Mouse (Mus musculus) 3134 (cell line): ENCODE data around the gene Sox30.
A peak's percentile ranks its signal among the peaks of the same experiment; 100 is the strongest.

Experiments
- DNase-seq: peaks from one replicate; pipeline ENCODE4 v3.0.0-alpha.2; 2011; ENCODE audit warnings: low spot score; ENCODE audit not compliant: insufficient read length; ENCODE audit errors: extremely low read depth

The Sox30 gene

DNA sequence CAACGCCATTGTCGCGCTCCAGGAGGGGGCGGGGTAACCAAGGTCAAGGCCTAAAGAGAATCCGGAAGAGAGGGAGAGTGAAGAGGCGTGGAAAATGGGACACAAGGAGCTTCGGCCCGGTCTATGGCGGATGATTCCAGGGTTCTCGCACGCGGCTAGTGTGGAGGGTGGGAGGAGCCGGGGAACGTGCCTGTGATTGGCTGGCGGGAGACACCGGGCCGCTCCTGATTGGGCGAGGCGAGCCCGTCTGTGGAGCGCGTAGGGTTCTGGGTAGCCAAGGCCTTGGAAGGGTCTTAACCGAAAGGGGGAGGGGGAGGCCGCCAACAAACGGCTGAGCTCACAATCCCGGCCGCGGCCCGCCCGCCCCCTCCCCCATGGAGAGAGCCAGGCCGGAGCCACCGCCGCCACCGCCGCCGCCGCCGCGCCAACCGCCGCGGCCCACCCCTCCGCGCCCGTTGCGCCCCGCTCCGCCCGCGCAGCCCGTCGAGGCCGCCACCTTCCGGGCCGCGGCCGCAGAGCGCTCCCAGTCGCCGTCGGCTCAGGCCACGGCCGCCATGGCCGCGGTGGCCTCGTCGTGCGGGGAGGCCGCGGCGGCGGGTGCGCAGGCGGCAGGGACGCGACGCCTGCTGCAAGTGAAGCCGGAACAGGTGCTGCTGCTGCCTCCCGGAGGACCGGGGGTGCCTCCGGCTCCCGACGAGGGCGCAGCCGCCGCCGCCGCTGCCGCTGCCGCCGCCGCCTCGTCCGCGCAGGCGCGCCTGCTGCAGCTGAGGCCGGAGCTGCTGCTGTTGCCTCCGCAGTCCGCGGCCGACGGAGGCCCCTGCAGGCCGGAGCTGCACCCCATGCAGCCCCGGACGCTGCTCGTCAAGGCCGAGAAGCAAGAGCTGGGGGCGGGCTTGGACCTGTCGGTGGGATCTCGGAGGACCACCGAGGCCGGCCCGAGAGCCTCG is at the start of gene Sox30:
TSS of gene Sox30 (plus strand) at position 365 of the 947 bp plus-strand sequence.
- DNase-seq, result no peak

DNA sequence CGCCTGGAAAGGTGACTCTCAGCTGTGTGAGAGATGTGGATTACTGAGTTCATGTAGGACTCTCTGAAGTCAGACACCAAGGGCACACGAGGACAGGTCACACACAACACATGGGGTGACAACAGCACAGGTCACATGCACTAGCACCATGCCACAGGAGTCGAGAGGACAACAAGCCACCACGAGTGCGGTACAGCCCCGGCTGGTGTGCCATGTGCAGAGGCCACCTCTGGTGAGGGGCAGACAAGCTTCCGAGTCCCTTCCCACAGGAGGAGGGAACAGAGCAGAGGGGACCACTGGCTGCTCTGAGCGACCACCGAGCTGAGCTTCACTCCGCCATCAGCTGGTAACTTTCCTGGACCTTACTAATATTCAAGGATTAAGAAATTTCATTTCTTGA is 47.3 kb upstream of the Sox30 start:
- no peak for DNase-seq

DNA sequence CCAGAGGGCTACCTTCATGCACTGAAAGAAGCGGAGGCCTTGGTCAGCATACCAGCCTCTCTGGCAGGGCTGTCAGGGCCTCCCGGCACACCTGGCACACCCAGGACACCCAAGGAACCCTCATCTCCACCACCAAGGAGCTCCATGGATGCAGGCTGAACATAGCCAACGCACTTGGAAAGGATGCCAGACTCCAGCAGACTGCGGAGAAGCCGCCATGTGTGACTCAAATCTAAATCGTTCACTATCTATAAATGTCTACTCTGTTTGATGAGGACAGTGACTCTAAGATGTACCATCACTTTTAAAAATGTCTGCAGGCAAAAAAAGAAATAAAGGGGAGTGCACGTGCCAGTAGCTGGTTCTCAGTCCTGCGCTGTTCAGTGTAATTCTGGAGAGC is 42.6 kb upstream of the Sox30 start:
- DNase-seq, result no peak

DNA sequence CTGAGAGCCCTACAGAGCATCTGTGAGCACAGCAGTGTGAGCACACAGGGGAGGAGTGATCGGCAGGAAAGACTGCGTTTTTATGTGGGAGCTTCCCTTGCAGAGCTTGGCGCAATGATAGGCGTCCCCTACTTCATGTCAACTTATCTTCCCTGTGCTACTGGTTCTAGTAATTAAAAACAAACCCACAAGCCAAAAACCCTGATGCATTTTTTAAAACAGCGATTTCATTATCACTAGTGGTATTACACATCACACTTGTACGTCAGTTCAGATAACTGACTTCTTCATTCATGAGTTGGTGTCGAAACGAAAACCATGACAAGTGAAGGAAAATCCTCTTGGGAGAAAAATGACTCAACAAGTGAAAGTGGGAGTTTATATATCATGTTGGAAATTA is 41.2 kb upstream of the Sox30 start:
- DNase-seq, result no peak

DNA sequence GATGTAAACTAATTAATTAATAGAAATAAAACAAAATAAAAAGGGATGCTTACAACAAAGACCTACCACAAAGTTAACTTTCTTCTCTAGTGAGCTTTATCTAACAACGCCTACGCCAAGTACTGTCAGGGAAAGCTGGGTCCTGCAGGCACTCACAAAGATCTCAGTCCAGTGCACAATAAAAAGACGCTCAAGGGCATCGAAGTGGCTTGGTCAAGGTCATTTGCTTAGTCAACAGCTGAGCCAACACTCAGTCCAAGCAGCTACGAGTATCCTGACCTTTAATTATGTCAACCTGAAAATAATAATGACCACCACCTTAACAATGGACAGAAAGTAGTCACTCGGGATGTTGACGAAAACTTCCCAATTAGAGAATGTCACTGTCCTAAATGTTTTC is 37.8 kb upstream of the Sox30 start:
- DNase-seq, result no peak

DNA sequence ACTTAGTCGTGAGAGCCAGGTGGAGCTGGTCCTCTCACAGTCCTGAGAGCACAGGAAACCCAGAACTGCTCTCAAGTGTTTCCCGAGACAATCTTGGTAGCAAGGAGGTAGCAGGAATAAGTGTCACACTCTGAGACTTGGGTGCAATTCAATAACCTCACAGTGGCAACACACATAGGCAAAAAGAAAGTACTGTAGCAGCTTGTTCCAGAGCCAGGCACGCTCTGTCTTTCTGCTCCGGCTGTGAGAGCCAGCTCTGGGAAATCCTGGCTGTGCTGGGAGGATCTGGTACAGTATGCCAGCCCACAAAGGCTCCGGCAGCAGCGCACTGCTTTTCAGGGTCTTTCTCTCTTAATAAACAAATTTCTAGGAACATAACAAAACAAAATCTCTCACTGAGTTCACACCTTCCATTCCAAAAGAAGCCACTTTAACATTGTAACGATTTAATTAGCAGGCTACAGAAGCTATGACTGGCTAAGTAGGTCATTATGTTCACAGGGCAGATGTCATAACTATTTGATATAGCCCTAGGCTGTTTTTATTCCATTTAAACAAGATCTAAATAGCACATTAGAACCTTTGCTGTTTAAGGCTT is 36.9 kb upstream of the Sox30 start:
- DNase-seq, result no peak

DNA sequence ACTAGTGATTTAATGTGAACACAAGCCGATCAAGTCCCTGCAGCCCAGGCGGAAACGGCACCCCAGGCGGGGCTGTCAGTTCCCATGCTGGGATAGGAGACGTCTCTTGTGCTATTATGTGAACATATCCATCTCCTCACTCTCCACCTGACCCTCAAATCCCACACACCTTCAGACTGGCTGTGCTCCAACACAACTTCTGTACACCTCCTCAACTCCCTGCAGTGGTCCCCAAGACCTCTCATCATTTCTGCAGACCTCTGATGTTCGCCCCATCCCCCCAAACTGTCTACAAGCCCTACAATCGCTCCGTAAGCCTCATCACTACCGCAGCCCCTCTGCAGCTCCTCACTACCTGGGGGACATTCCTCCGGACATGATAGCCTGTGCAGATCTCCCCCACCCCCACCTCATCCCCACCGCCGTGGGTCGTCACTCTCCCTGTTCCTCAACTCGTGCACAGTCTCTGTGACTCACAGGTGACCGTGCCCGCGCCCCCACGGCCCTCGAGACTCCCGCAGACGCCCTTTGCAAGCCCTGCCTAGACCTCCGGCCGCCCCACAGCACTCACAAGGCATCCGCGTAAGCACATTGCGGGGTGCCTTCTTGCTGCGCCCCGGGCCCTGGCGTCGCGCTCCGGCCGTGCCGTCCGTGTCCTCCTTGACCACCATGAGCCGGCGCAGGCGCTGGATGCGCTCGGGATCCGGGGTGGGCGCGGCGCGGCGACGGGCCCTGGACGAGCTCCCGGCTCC is 36.0 kb upstream of the Sox30 start:
- DNase-seq, result no peak

DNA sequence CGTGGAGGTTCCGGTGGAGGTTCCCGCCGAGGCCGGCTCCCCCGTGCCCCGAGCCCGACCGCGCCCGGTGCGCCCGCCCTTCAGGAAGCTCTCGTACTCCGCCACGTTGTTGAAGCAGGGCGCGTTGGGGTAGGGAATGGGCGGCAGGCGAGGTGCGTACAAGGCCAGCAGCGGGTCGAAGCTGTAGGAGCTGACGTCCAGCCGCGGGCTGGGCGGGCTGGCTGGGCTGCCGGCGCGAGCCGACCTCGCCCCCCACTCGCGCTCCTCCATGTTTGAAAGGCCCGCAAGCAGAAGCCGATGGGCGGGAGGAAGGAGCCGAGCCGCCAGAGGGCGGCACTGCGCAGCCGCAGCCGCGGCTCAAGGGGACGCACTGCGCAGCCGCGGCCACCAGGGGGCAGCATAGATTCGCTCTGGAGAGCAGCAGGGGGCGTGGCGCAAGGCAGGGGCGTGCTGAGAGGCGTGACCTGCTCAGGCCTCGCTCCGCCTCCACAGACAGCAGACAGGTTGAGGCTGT is 35.4 kb upstream of the Sox30 start, which contains the start of gene Lsm11:
TSS of gene Lsm11 (minus strand) at position 293 of the 514 bp plus-strand sequence.
- peak; percentile 96 for DNase-seq

DNA sequence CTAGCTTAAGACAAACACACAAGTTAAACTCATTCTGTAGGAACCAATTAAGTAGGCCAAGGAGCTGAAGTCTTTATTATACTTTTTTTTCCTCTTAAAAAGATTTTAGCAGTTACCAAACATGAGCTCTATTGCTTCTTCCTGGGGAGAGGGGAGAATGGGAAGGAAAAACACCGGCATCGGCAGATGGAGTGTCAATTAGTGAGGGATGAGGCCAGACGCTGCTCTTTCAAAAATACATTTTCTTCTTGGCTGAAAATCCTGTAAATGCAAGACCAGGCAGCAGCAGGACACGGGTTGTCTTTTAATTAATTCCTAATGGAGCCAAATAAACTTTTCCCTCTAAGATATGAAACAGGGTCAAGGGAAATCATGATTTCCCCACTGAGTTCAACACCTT is 33.3 kb upstream of the Sox30 start:
- DNase-seq, result no peak

DNA sequence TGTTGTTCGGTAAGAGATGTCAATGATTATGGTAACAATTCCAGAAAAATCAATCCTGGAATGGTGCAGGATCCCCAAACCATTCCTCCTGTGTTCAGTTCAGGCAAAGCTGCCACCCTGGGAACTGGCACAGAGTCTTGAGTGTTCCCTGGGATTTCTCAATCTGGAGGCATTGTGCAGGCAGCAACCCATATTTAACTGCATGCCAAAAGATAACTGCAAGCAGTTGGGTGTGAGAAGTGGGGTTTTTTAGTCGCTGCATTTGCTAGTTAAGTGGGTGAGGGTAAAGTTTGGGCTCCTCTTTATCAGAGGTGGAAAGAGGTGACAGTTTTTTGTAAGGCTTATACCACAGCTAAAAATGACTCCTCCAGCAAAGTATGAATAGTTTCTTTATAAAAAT is 32.6 kb upstream of the Sox30 start:
- DNase-seq, result no peak

DNA sequence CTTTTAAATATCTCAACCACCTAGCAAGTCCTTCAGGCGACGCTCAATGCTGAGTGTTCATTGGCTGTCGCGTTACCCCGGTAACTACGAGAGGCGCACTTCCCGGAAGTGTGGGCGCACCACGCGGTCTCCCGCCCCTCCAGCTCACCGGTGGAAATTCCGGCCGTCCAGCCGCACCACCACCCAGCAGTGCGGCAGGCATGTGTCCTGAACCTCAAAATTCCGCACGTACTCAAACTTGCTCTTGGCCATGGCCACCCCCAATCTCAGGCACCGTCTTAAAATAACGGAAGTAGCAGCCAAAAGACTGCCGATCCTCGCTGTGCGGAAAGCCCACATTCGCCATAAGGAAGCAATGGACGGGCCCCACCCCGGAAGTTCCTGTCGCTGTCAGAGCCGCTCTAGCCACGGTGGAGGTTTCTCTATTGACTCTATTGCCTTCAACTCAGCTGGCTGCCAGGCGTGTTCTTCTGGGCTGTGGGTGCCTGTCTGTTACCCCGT is 24.9 kb upstream of the Sox30 start, which contains the start of gene Thg1l:
TSS of gene Thg1l (minus strand) at position 368 of the 501 bp plus-strand sequence.
- DNase-seq, result peak; percentile 95

DNA sequence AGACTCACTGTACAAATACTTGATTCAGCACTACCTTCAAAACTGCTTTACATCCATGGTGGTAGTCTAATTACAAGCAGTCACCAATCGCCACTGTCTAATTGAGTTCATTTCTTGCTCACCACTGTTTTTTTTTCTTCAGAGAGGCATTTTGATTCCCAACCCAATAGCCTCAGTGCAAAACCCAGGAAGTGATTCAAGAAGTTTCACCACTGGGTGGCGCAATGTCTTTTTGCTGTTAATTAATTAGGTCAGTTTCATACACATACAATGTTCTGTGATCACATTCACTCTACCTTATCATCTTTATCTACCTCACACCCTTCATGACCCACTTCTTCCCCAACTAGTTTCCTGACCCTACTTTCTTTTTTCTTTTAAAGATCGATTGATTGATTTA is 20.5 kb upstream of the Sox30 start:
- DNase-seq, result no peak

DNA sequence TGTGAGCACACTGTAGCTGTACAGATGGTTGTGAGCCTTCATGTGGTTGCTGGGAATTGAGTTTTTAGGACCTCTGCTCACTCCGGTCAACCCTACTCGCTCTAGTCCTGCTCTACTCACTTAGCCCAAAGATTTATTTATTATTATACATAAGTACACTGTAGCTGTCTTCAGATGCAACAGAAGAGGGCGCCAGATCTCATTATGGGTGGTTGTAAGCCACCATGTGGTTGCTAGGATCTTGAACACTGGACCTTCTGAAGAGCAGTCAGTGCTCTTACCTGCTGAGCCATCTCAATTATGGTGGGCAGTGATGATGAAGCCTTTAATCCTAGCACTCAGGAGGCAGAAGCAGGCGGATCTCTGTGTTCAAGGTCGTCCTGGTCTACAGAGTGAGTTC is 20.1 kb upstream of the Sox30 start:
- no peak for DNase-seq

DNA sequence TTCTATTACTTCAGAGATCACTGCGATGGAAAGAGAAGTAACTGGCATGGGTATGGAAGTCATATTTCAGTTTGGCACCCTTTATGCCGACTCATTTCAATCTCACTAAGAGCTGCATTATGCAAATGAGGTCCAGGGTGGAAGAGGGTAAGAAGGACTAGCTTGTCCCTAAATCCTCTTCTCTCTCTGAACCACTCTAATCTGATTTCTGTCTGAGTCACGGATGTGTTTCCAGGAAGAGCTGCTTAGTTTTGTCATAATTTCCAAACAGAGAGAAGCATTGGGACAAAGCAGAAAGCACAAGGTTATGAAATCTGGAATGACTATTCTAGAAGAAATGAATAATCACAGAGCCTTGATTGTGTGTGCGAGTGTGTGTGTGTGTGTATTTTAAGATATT is 13.2 kb upstream of the Sox30 start:
- no peak for DNase-seq

DNA sequence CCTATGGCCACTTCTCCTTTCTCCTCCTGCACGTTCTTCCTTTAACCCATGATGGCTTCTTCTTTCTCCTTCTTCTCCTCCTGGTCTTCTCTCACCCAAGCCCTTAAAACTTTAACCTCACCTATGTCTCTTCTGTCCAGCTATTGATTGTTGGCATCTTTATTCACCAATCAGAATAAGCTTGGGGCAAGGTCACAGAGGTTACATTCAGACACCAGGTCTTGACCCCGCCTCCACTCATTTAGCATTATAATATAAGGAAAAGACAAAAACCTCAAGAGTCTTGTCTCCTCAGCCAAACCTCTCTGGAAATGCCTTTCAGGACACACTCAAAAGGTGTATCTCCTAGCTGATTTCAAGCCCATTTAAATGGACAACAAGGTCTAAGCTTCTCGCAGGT is 11.6 kb upstream of the Sox30 start:
- no peak for DNase-seq

DNA sequence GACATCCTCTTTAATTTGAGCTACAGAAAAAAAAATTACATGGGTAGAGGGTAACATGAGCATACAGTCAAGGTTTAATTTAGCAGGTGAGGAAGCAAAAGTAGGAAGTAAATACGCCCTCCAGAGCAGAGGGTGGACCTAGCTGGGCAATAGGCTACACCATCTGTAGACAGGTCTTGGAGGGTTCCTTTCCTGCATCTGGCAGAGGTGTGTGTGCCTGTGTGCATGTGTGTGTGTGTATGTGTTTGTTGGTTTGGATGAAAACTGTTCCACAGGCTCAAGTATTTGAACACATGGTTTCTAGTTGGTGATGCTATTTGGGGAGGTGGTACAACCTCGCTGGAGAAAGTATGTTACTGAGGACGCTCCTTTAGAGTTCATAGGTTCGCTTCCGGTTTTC is 6.5 kb upstream of the Sox30 start:
- DNase-seq, result no peak

DNA sequence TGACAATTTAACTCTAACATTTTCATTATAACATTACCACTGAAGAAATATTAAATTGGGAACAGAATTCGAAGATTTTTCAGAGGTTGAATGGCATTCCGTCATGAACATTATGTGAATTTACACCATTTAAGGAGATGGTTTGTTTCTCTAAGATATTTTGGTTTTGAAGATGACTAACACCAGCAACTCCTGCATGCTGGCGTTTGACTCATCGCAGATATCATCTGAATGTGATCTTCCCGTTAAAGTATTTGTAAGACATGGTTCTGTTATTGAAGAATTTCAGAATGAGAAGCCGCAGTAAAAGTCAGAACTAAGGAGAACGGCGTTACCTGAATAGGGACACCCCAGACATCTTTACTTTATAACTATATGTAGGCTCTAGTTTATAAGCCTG is 5.6 kb upstream of the Sox30 start:
- no peak for DNase-seq

DNA sequence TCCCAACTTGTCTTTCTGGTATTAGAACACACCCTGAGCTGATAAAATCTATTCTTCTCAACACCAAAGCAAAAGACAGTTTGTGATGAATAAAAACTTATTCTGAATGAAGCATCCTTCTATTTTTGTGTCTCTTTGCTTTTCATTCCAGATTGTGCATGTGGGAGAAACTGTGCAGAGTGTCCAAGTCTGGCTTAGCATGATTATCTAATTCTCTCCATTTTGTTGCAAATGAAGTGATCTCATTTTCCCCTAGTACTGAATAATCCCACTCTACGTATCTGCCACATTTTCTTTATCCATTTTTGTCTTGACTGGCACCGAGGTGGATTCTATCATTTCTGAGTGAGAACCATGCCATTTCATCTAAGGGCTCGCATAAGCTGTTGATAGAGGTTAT is 4.0 kb upstream of the Sox30 start:
- no peak for DNase-seq

DNA sequence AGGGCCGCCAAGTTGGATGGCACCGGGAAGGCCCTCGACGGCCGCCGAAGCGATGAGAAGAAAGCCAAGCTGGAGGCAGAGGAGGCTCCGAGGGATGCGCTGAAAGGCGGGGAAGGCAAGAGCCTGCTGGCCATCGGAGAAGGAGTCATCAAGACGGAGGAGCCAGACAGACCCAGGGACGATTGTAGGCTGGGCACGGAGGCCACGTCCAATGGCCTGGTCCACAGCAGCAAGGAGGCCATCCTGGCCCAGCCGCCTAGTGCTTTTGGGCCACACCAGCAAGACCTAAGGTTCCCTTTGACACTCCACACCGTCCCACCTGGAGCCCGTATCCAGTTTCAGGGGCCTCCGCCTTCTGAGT is 763 bp downstream of the Sox30 start:
- DNase-seq, result no peak

DNA sequence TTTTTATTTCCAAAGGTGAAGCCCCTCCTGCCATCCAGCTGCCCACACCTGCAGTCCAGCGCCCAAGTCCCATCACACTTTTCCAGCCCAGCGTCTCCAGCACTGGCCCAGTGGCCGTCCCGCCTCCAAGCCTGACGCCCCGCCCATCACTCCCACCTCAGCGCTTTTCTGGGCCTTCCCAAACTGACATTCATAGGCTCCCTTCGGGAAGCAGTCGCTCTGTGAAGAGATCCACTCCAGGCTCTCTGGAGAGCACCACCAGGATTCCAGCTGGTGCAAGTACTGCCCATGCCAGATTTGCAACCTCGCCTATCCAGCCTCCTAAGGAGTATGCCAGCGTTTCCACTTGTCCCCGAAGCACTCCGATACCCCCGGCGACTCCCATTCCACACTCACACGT is 11.5 kb downstream of the Sox30 start:
- no peak for DNase-seq

DNA sequence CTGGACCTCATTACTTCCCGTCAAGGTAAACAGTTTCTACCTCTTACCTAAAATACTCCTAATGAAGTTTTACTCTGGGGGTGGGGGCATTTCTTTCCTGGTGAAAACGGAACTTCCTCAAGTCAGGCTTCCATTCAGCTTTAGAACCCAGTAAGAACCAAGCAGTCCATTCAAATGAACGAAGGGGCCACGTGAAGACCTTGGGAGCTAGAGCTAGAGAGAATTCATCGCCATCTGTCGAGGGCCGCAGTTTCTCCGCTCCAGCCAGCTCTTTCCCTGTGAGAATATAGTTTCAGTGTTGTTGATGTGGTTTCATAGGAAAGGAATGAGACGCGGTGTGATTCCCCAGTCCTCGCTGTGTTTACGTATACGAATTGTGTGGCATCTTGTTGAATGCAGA is 12.0 kb downstream of the Sox30 start:
- DNase-seq, result no peak
